Mouse (Mus musculus): ENCODE measurements around the gene Tbx10. TPM values are rescaled to one million over a fixed set of nuclear protein-coding genes. Genes with fewer than 3 reads are reported as not detected.
A peak's percentile ranks its signal among the peaks of the same experiment; 100 is the strongest.

Tbx10 gene
- polyA plus RNA-seq, 1 experiment from 2014 or later, result not detected

- Histone ChIP-seq H3K9ac (replicated peaks) (peak within 1 kb of the TSS; percentile 79), H3K4me1 (replicated peaks) (peaks cover 16% of the 10 kb centered on the region), H3K27me3 (no peaks in the 10 kb centered on the region; the same call in 1 of the 2 replicates), H3K9me3 (no peaks in the 10 kb centered on the region), H3K27ac (peak within 1 kb of the TSS; percentile 53), H3K4me2 (replicated peaks) (peak within 1 kb of the TSS; percentile 73), H3K36me3 (peaks cover 31% of the 10 kb centered on the region), H3K4me3 (replicated peaks) (peak within 1 kb of the TSS; percentile 88)
- peak; percentile 100 for ATAC-seq
- WGBS, result under 1% methylated on average over 45 of the region's 45 CpGs
Observed at GRCm38 (mm10) chr19:4012432-4013022, 20.0 kb downstream of the Tbx10 start, which contains the start of gene Ndufv1. Ndufv1 (minus strand) TSS chr19:4012806.

- Histone ChIP-seq H3K9me3 (no peaks in the 10 kb centered on the region), H3K9ac (replicated peaks) (0 out of 2 replicates have a peak overlapping the region, but pooled peaks have one; percentile 10), H3K4me1 (replicated peaks) (peaks cover 16% of the 10 kb centered on the region), H3K36me3 (peaks cover 26% of the 10 kb centered on the region), H3K4me3 (replicated peaks) (peak overlapping the region; percentile 88), H3K27ac (no peak overlapping the region), H3K4me2 (replicated peaks) (peak overlapping the region; percentile 45), H3K27me3 (no peaks in the 10 kb centered on the region; the same call in 1 of the 2 replicates)
- 28% methylated on average over 9 of the region's 9 CpGs for WGBS
- no peak; the same call in 1 of the 2 replicates for ATAC-seq
Observed at GRCm38 (mm10) chr19:4013066-4013465, 20.5 kb downstream of the Tbx10 start.

GRCm38 (mm10) chr19:4014802-4015201, 22.2 kb downstream of the Tbx10 start:
- no peak overlapping the region for H3K4me3 ChIP-seq (replicated peaks)
- no peak for ATAC-seq
- peaks cover 8% of the 10 kb centered on the region for H3K36me3 ChIP-seq
- no peaks in the 10 kb centered on the region for H3K9me3 ChIP-seq
- no peaks in the 10 kb centered on the region; the same call in 1 of the 2 replicates for H3K27me3 ChIP-seq
- peaks cover 23% of the 10 kb centered on the region for H3K4me1 ChIP-seq (replicated peaks)
- H3K27ac ChIP-seq, result no peak overlapping the region
- no peak overlapping the region for H3K9ac ChIP-seq (replicated peaks)
- H3K4me2 ChIP-seq (replicated peaks), result no peak overlapping the region

GRCm38 (mm10) chr19:4015635-4016034, 23.1 kb downstream of the Tbx10 start:
- no peaks in the 10 kb centered on the region; the same call in 1 of the 2 replicates for H3K27me3 ChIP-seq
- no peaks in the 10 kb centered on the region for H3K9me3 ChIP-seq
- no peak overlapping the region for H3K4me3 ChIP-seq (replicated peaks)
- H3K4me2 ChIP-seq (replicated peaks), result no peak overlapping the region
- ATAC-seq, result no peak
- H3K4me1 ChIP-seq (replicated peaks), result peaks cover 23% of the 10 kb centered on the region
- peaks cover 3% of the 10 kb centered on the region; the same call in 1 of the 2 replicates for H3K36me3 ChIP-seq
- no peak overlapping the region for H3K27ac ChIP-seq
- 69% methylated on average over 5 of the region's 5 CpGs for WGBS
- H3K9ac ChIP-seq (replicated peaks), result no peak overlapping the region

GRCm38 (mm10) chr19:4017921-4018587, 25.5 kb downstream of the Tbx10 start:
- Histone ChIP-seq H3K4me2 (replicated peaks) (no peak overlapping the region), H3K27me3 (no peaks in the 10 kb centered on the region; the same call in 1 of the 2 replicates), H3K27ac (no peak overlapping the region), H3K4me1 (replicated peaks) (peaks cover 8% of the 10 kb centered on the region; the same call in 1 of the 2 replicates), H3K36me3 (no peaks in the 10 kb centered on the region), H3K9ac (replicated peaks) (no peak overlapping the region), H3K4me3 (replicated peaks) (no peak overlapping the region), H3K9me3 (no peaks in the 10 kb centered on the region)
- 65% methylated on average over 10 of the region's 10 CpGs for WGBS
- no peak for ATAC-seq

- no peak overlapping the region for H3K9ac ChIP-seq (replicated peaks)
- 34% methylated on average over 18 of the region's 18 CpGs for WGBS
Observed at GRCm38 (mm10) chr19:4018743-4019583, 26.4 kb downstream of the Tbx10 start.

GRCm38 (mm10) chr19:4023185-4023584, 30.6 kb downstream of the Tbx10 start:
- Histone ChIP-seq H3K4me3 (replicated peaks) (no peak overlapping the region), H3K27me3 (no peaks in the 10 kb centered on the region), H3K9me3 (no peaks in the 10 kb centered on the region), H3K27ac (no peak overlapping the region), H3K9ac (replicated peaks) (no peak overlapping the region), H3K36me3 (no peaks in the 10 kb centered on the region), H3K4me2 (replicated peaks) (no peak overlapping the region), H3K4me1 (replicated peaks) (peaks cover 7% of the 10 kb centered on the region; the same call in 1 of the 2 replicates)
- WGBS, result 84% methylated on average over 7 of the region's 7 CpGs
- ATAC-seq, result no peak

More at GRCm38 (mm10) chr19:4018743-4019583, 26.4 kb downstream of the Tbx10 start:
- H3K4me2 ChIP-seq (replicated peaks), result no peak overlapping the region
- H3K27ac ChIP-seq, result no peak overlapping the region
- H3K4me1 ChIP-seq (replicated peaks), result peaks cover 7% of the 10 kb centered on the region; the same call in 1 of the 2 replicates
- no peaks in the 10 kb centered on the region; the same call in 1 of the 2 replicates for H3K27me3 ChIP-seq
- H3K9me3 ChIP-seq, result no peaks in the 10 kb centered on the region
- peak; percentile 77 for ATAC-seq
- H3K36me3 ChIP-seq, result no peaks in the 10 kb centered on the region
- H3K4me3 ChIP-seq (replicated peaks), result no peak overlapping the region

- Histone ChIP-seq H3K4me2 (replicated peaks) (no peak overlapping the region), H3K27ac (no peak overlapping the region), H3K27me3 (no peaks in the 10 kb centered on the region), H3K4me3 (replicated peaks) (no peak overlapping the region), H3K9me3 (no peaks in the 10 kb centered on the region), H3K36me3 (no peaks in the 10 kb centered on the region), H3K4me1 (replicated peaks) (no peaks in the 10 kb centered on the region), H3K9ac (replicated peaks) (no peak overlapping the region)
- no peak for ATAC-seq
Observed at GRCm38 (mm10) chr19:4027576-4027975, 35.0 kb downstream of the Tbx10 start.

- Histone ChIP-seq H3K36me3 (peaks cover 7% of the 10 kb centered on the region; the same call in 1 of the 2 replicates), H3K4me3 (replicated peaks) (no peak overlapping the region), H3K4me2 (replicated peaks) (no peak overlapping the region), H3K27me3 (no peaks in the 10 kb centered on the region), H3K9ac (replicated peaks) (no peak overlapping the region), H3K9me3 (no peaks in the 10 kb centered on the region), H3K4me1 (replicated peaks) (peaks cover 11% of the 10 kb centered on the region), H3K27ac (no peak overlapping the region)
- WGBS, result 45% methylated on average over 7 of the region's 7 CpGs
- no peak for ATAC-seq
Observed at GRCm38 (mm10) chr19:4032668-4033067, 40.1 kb downstream of the Tbx10 start.

- Histone ChIP-seq H3K36me3 (peaks cover 7% of the 10 kb centered on the region; the same call in 1 of the 2 replicates), H3K9me3 (no peaks in the 10 kb centered on the region), H3K4me1 (replicated peaks) (peaks cover 17% of the 10 kb centered on the region), H3K4me2 (replicated peaks) (no peak overlapping the region), H3K27me3 (no peaks in the 10 kb centered on the region), H3K9ac (replicated peaks) (no peak overlapping the region), H3K4me3 (replicated peaks) (no peak overlapping the region), H3K27ac (no peak overlapping the region)
- WGBS, result 88% methylated on average over 3 of the region's 3 CpGs
- no peak for ATAC-seq
Observed at GRCm38 (mm10) chr19:4033298-4033697, 40.7 kb downstream of the Tbx10 start.

GRCm38 (mm10) chr19:4033742-4034141, 41.2 kb downstream of the Tbx10 start:
- Histone ChIP-seq H3K9ac (replicated peaks) (no peak overlapping the region), H3K4me3 (replicated peaks) (no peak overlapping the region), H3K9me3 (no peaks in the 10 kb centered on the region), H3K27ac (no peak overlapping the region), H3K27me3 (no peaks in the 10 kb centered on the region), H3K4me1 (replicated peaks) (peaks cover 18% of the 10 kb centered on the region), H3K36me3 (peaks cover 7% of the 10 kb centered on the region; the same call in 1 of the 2 replicates), H3K4me2 (replicated peaks) (no peak overlapping the region)
- 53% methylated on average over 5 of the region's 5 CpGs for WGBS
- ATAC-seq, result no peak
